Mouse (Mus musculus) forebrain, embryonic 15.5 days (tissue): ENCODE measurements around the gene Nlrc4. TPM values are rescaled to one million over a fixed set of nuclear protein-coding genes. Genes with fewer than 3 reads are reported as not detected.

ENCODE experiments used
- ATAC-seq: fragments of 200-750 bp; cut with Nextera tagmentation; replicated peaks from 2 replicates; pipeline ENCODE4 v1.8.0; 2017; ENCODE audit warnings: mild to moderate bottlenecking, moderate TSS enrichment, moderate library complexity
- H3K27ac ChIP-seq: fragments of 300-500 bp; sonication (generic); replicated peaks from 2 replicates; pipeline ENCODE4 v1.5.1; 2015; ENCODE audit warnings: mild to moderate bottlenecking, inconsistent platforms
- H3K27me3 ChIP-seq: fragments of 300-500 bp; sonication (generic); 2 replicates; pipeline ENCODE4 v1.6.1; 2015; ENCODE audit warnings: inconsistent platforms
- H3K36me3 ChIP-seq: fragments of 300-500 bp; sonication (generic); 2 replicates; pipeline ENCODE4 v1.6.1; 2015; ENCODE audit warnings: mild to moderate bottlenecking, inconsistent platforms
- H3K4me1 ChIP-seq: fragments of 300-500 bp; sonication (generic); 2 replicates; pipeline ENCODE4 v1.6.1; 2015; ENCODE audit warnings: inconsistent platforms
- H3K4me2 ChIP-seq: fragments of 300-500 bp; sonication (generic); replicated peaks from 2 replicates; pipeline ENCODE4 v1.6.1; 2015; ENCODE audit warnings: mild to moderate bottlenecking, inconsistent platforms
- H3K4me3 ChIP-seq: fragments of 300-500 bp; sonication (generic); 2 replicates; pipeline ENCODE4 v1.5.1; 2015; ENCODE audit warnings: mild to moderate bottlenecking, inconsistent platforms
- H3K9ac ChIP-seq: fragments of 300-500 bp; sonication (generic); replicated peaks from 2 replicates; pipeline ENCODE4 v1.6.1; 2015; ENCODE audit warnings: mild to moderate bottlenecking, inconsistent platforms
- H3K9me3 ChIP-seq: fragments of 300-500 bp; sonication (generic); 2 replicates; pipeline ENCODE4 v1.6.1; 2016; ENCODE audit warnings: inconsistent platforms
- WGBS: fragments of 180-500 bp; shearing (Covaris S2); methylation state at CpG from one replicate; pipeline ENCODE4 v1.1.7; 2015; ENCODE audit warnings: mixed read lengths; 5-methylcytosine and 5-hydroxymethylcytosine counted together
- polyA plus RNA-seq: library from polyadenylated mRNA; unstranded; fragments of >200 nt; fragmentation: Nextera tagmentation; extraction: Ambion mirVana; gene quantifications from 2 replicates; pipeline ENCODE4 v1.2.1, GENCODE M21; 2015

Nlrc4 gene
- polyA plus RNA-seq, 1 experiment from 2014 or later: 0.22 TPM

DNA sequence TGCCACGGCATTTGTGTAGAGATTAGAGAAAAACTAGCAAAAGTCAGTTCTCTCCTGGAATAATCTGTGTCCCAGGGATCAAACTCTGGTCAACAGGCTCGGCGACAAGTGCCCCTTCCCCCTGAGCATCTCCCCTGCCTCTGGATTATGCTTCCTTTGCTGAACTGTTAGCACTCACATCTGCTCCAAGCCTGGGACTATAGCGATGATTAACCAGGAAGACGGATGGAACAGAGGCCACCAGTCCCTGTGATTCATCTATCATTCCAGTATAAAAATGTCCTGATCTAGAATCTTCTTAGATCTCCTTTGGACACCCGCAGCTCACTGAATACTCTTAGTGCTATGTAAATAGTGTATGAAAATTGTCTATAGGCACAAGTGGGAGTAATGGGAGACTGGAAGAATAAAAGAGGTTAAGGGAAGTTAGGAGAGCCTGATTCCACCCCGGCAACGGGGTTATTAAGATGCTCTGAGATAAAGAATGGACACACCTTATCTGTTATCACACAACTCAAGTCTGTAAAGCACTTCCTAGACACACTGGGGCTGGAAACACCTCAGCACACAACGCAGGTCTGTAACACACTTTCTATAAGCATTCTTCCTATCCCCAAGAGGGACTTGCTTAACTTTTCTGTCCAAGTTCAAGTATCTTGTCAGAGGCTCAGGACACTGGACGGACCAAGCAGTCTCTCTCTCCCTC is 817 bp downstream of the Nlrc4 start:
- no peak overlapping the region for H3K9ac ChIP-seq
- no peak overlapping the region for H3K27ac ChIP-seq
- no peaks in the 10 kb centered on the region for H3K4me1 ChIP-seq
- no peak for ATAC-seq
- H3K4me3 ChIP-seq: no peak overlapping the region
- H3K4me2 ChIP-seq: no peak overlapping the region
- no peaks in the 10 kb centered on the region for H3K9me3 ChIP-seq
- 82% methylated on average over 10 of the region's 10 CpGs for WGBS
- no peaks in the 10 kb centered on the region for H3K36me3 ChIP-seq
- H3K27me3 ChIP-seq: no peaks in the 10 kb centered on the region

- Histone ChIP-seq H3K9ac (no peak overlapping the region), H3K4me1 (no peaks in the 10 kb centered on the region), H3K4me3 (no peak overlapping the region), H3K9me3 (no peaks in the 10 kb centered on the region), H3K36me3 (no peaks in the 10 kb centered on the region), H3K4me2 (no peak overlapping the region), H3K27me3 (no peaks in the 10 kb centered on the region), H3K27ac (no peak overlapping the region)
- 93% methylated on average over 5 of the region's 5 CpGs for WGBS
- no peak for ATAC-seq
Observed at GRCm38 (mm10) chr17:74456825-74457224, 2.1 kb downstream of the Nlrc4 start.

DNA sequence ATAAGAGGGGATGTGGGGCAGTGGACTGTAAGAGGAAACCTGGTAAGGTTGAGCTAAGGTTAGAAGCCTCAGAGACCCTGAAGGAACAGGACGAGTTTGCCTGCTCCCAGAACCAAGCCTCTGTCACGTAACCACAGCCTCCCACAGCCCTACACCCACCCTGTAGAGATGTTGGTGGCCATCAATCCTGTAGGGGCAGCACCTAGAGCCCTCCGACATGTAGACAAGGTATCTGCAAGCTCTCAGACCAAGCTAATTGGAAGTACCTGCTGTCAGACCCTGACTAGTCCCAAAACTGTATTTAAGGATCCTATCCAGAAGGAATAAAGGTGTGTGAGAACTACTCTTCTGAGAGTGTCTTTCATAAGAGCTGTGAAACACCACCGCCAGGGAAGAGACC is 3.5 kb downstream of the Nlrc4 start:
- no peak overlapping the region for H3K4me3 ChIP-seq
- no peaks in the 10 kb centered on the region for H3K27me3 ChIP-seq
- H3K27ac ChIP-seq: no peak overlapping the region
- H3K9me3 ChIP-seq: no peaks in the 10 kb centered on the region
- H3K4me2 ChIP-seq: no peak overlapping the region
- no peaks in the 10 kb centered on the region for H3K4me1 ChIP-seq
- 92% methylated on average over 4 of the region's 4 CpGs for WGBS
- H3K9ac ChIP-seq: no peak overlapping the region
- no peak for ATAC-seq
- H3K36me3 ChIP-seq: no peaks in the 10 kb centered on the region

- Histone ChIP-seq H3K36me3 (no peaks in the 10 kb centered on the region), H3K9ac (no peak overlapping the region), H3K4me2 (no peak overlapping the region), H3K4me1 (no peaks in the 10 kb centered on the region), H3K27me3 (no peaks in the 10 kb centered on the region), H3K27ac (no peak overlapping the region), H3K9me3 (no peaks in the 10 kb centered on the region), H3K4me3 (no peak overlapping the region)
- 85% methylated on average over 1 of the region's 1 CpGs for WGBS
- ATAC-seq: no peak
Observed at GRCm38 (mm10) chr17:74454660-74455059, 4.3 kb downstream of the Nlrc4 start.

GRCm38 (mm10) chr17:74453928-74454327 is 5.0 kb downstream of the Nlrc4 start:
- no peak for ATAC-seq
- WGBS: 79% methylated on average over 3 of the region's 3 CpGs
- H3K27me3 ChIP-seq: no peaks in the 10 kb centered on the region
- H3K9me3 ChIP-seq: no peaks in the 10 kb centered on the region
- no peak overlapping the region for H3K27ac ChIP-seq
- H3K9ac ChIP-seq: no peak overlapping the region
- no peak overlapping the region for H3K4me2 ChIP-seq
- no peaks in the 10 kb centered on the region for H3K4me1 ChIP-seq
- H3K36me3 ChIP-seq: no peaks in the 10 kb centered on the region
- H3K4me3 ChIP-seq: no peak overlapping the region

DNA sequence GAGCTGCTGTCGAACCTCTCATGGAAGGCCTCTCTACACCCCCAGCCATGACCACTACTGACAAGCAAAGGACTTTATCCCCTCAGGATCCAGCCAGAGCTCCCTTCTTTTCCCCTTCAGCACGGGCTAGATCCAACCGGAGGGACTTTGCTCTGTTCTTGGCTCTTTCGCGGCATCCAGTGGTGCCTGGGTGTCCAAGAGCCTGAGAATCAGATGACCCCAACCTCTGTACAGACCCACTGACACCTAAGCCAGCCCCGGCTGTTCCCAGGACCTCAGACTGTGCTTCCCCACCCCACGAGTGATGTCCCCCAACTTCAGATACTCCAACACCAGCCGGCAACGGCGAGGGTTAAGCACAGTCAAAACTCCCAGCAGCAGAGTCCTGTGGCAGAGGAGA is 9.2 kb downstream of the Nlrc4 start:
- Histone ChIP-seq H3K4me1 (no peaks in the 10 kb centered on the region), H3K27ac (no peak overlapping the region), H3K27me3 (no peaks in the 10 kb centered on the region), H3K36me3 (no peaks in the 10 kb centered on the region), H3K9ac (no peak overlapping the region), H3K4me2 (no peak overlapping the region), H3K4me3 (no peak overlapping the region), H3K9me3 (no peaks in the 10 kb centered on the region)
- ATAC-seq: no peak
- WGBS: 88% methylated on average over 10 of the region's 10 CpGs

DNA sequence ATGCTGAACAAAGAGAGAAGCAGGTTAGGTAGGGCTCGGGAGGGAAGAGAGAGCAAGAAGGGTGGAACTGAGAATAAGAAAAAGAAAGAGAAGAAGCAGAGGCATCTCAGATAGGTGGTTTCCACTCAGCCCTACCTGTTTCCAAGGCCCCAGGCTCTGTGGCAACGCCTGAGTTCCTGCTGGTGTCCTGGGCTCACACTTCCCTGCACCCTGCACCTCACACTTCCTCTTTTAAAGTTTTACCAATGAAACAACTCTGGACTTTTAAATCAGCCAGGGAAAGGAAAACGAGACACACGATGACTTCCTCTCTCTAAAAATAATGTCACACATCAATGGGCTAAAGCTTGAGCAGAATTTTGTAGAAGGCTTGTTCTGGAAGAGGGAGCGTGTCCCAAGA is 18.5 kb downstream of the Nlrc4 start:
- Histone ChIP-seq H3K36me3 (no peaks in the 10 kb centered on the region), H3K27me3 (no peaks in the 10 kb centered on the region), H3K9ac (no peak overlapping the region), H3K4me1 (no peaks in the 10 kb centered on the region), H3K27ac (no peak overlapping the region), H3K4me3 (no peak overlapping the region), H3K9me3 (no peaks in the 10 kb centered on the region), H3K4me2 (no peak overlapping the region)
- 79% methylated on average over 5 of the region's 5 CpGs for WGBS
- ATAC-seq: no peak

- no peak overlapping the region for H3K4me3 ChIP-seq
- no peak overlapping the region for H3K4me2 ChIP-seq
- no peaks in the 10 kb centered on the region for H3K4me1 ChIP-seq
- 85% methylated on average over 9 of the region's 9 CpGs for WGBS
- H3K27me3 ChIP-seq: no peaks in the 10 kb centered on the region
- H3K36me3 ChIP-seq: no peaks in the 10 kb centered on the region
- H3K9ac ChIP-seq: no peak overlapping the region
- H3K27ac ChIP-seq: no peak overlapping the region
- ATAC-seq: no peak
- no peaks in the 10 kb centered on the region for H3K9me3 ChIP-seq
Observed at GRCm38 (mm10) chr17:74437762-74438161, 21.2 kb downstream of the Nlrc4 start.

- WGBS: 89% methylated on average over 5 of the region's 5 CpGs
- H3K4me3 ChIP-seq: no peak overlapping the region
Observed at GRCm38 (mm10) chr17:74432631-74433030, 26.3 kb downstream of the Nlrc4 start.

GRCm38 (mm10) chr17:74431481-74431880 is 27.5 kb downstream of the Nlrc4 start:
- ATAC-seq: no peak
- no peaks in the 10 kb centered on the region for H3K27me3 ChIP-seq
- H3K4me3 ChIP-seq: no peak overlapping the region
- H3K36me3 ChIP-seq: peaks cover 11% of the 10 kb centered on the region
- H3K27ac ChIP-seq: no peak overlapping the region
- WGBS: 65% methylated on average over 13 of the region's 13 CpGs
- no peak overlapping the region for H3K4me2 ChIP-seq
- H3K4me1 ChIP-seq: no peaks in the 10 kb centered on the region
- H3K9me3 ChIP-seq: no peaks in the 10 kb centered on the region
- no peak overlapping the region for H3K9ac ChIP-seq

More at GRCm38 (mm10) chr17:74432631-74433030, 26.3 kb downstream of the Nlrc4 start:
- Histone ChIP-seq H3K9ac (no peak overlapping the region), H3K36me3 (peaks cover 6% of the 10 kb centered on the region; the same call in 1 of the 2 replicates), H3K27ac (no peak overlapping the region), H3K27me3 (no peaks in the 10 kb centered on the region), H3K4me1 (no peaks in the 10 kb centered on the region), H3K9me3 (no peaks in the 10 kb centered on the region), H3K4me2 (no peak overlapping the region)
- no peak for ATAC-seq

DNA sequence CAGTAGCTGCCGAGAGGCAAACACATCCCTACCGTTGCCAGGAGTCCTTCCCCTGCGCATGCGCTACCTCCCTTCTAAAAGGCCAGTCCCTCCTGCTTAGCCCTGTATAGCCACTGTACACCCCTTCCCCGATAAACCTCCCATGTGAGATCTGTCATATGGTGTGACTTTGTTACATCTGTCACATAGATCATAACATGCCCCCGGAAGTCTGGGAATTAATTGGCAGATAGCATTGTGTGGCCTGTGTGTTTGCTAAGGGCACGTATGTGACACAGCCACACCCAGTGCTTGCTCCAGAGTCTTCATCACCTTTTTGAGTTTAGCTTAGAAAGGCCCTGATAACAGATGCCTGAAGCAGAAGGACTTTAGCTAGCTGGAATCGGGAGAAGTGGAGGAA is 28.9 kb downstream of the Nlrc4 start:
- H3K4me3 ChIP-seq: no peak overlapping the region
- 89% methylated on average over 8 of the region's 8 CpGs for WGBS
- H3K4me1 ChIP-seq: no peaks in the 10 kb centered on the region
- no peak overlapping the region for H3K4me2 ChIP-seq
- no peak overlapping the region for H3K9ac ChIP-seq
- no peaks in the 10 kb centered on the region for H3K9me3 ChIP-seq
- ATAC-seq: no peak
- H3K27me3 ChIP-seq: no peaks in the 10 kb centered on the region
- H3K36me3 ChIP-seq: peaks cover 14% of the 10 kb centered on the region
- H3K27ac ChIP-seq: no peak overlapping the region

DNA sequence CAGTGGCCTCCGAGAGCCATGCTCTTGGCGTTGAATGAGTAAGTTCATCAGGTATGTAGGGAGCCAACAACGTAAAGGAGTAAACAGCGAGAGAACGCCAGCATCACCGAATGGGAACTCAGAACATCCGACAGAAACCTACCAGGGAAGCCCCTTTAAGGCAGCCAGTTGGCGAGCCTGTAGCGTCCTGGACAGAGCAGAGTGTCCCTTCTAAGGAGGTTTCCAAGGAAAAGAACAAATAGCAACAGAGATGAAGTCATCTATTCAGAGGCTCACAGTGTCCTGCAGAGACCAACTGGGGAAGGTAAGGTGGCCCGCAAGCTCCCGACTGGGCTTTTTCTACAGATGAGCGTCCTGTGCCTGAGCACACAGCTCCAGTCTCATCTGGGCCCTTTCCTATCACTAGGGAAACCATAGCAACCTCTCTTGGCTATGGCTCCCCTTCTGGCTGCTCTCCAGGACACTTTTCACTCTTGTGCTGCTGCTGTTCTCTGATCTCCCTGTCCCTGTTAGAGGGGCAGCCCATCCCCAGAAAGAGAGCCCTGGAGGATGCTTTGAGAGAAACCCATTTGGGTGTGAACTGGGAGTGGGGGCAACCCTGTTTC is 34.4 kb downstream of the Nlrc4 start:
- peaks cover 48% of the 10 kb centered on the region for H3K36me3 ChIP-seq
- 66% methylated on average over 12 of the region's 12 CpGs for WGBS
- H3K27me3 ChIP-seq: no peaks in the 10 kb centered on the region
- H3K27ac ChIP-seq: no peak overlapping the region
- ATAC-seq: peak; percentile 72
- no peak overlapping the region for H3K4me2 ChIP-seq
- peaks cover 7% of the 10 kb centered on the region for H3K4me1 ChIP-seq
- no peak overlapping the region for H3K9ac ChIP-seq
- no peak overlapping the region for H3K4me3 ChIP-seq
- no peaks in the 10 kb centered on the region for H3K9me3 ChIP-seq

DNA sequence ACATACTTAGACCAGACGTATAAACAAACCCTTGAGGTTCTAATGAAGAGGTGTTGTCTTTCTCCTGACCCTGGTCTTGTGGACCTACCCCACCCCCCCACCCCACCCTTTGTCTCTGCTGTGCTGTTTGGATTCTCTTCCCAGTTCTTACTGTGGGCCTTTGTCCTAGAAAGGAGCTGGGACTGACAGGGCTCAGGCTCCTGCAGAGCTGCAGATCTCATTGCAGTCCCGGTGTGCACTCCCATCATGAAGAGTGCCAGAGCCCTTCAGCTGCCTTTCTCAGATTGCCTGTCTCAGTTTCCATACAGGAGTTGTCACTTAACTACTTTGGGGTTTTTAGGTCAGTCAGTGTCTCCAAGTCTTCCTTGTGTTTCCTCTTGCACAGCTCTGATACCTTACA is 38.3 kb downstream of the Nlrc4 start:
- Histone ChIP-seq H3K36me3 (peaks cover 59% of the 10 kb centered on the region), H3K9me3 (no peaks in the 10 kb centered on the region), H3K4me3 (no peak overlapping the region), H3K4me1 (peaks cover 7% of the 10 kb centered on the region), H3K27ac (no peak overlapping the region), H3K4me2 (no peak overlapping the region), H3K9ac (no peak overlapping the region), H3K27me3 (no peaks in the 10 kb centered on the region)
- ATAC-seq: no peak
- 55% methylated on average over 2 of the region's 2 CpGs for WGBS
